Mouse (Mus musculus) lung, postnatal 0 days (tissue): Measurements from ENCODE around the gene N4bp2.

ENCODE experiments used
- CTCF ChIP-seq: IDR thresholded peaks from 2 replicates; pipeline ENCODE4 v1.5.1; 2016; ENCODE audit warnings: antibody characterized with exemption, mild to moderate bottlenecking
- EP300 ChIP-seq: IDR thresholded peaks from 2 replicates; pipeline ENCODE4 v1.6.1; 2016; ENCODE audit warnings: antibody characterized with exemption, mild to moderate bottlenecking, control low read depth

DNA sequence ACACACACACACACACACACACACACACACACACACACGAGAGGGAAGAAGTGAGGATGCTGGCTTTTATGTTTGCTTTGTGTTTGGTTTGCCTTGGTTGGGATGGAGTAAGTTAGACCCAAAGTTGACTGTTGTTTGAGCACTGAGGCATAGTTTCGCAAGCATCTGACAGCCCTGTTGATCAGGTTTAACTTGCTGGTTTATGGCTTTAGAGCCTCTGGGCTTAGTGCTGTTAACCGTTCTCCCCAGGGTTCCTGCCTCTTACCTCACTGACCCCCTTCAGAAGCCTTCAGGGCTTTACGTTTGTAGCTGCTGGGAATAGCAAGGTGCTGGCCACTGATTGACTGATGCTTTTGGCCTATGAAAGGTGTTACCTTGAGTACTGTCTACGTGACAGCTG lies 16.4 kb upstream of the N4bp2 start:
- no peak for TF ChIP-seq CTCF
- TF ChIP-seq EP300 = no peak
